Mouse (Mus musculus) liver, embryonic 12.5 days (tissue): Measurements from ENCODE around the gene Zfp786. TPM values are rescaled to one million over a fixed set of nuclear protein-coding genes. Genes with fewer than 3 reads are reported as not detected.
A peak's percentile ranks its signal among the peaks of the same experiment; 100 is the strongest.

Source experiments
- ATAC-seq: fragments of 200-750 bp; cut with Nextera tagmentation; 2 replicates; pipeline ENCODE4 v1.8.0; 2017; ENCODE audit warnings: moderate number of reproducible peaks, mild to moderate bottlenecking, moderate library complexity
- H3K27ac ChIP-seq: fragments of 300-500 bp; sonication (generic); 2 replicates; pipeline ENCODE4 v1.5.1; 2016; ENCODE audit warnings: mild to moderate bottlenecking
- H3K27me3 ChIP-seq: fragments of 300-500 bp; sonication (generic); replicated peaks from 2 replicates; pipeline ENCODE4 v1.6.1; 2016; ENCODE audit warnings: mild to moderate bottlenecking, moderate library complexity
- H3K36me3 ChIP-seq: fragments of 300-500 bp; sonication (generic); 2 replicates; pipeline ENCODE4 v1.6.1; 2016; ENCODE audit warnings: mild to moderate bottlenecking, moderate library complexity
- H3K4me1 ChIP-seq: fragments of 300-500 bp; sonication (generic); 2 replicates; pipeline ENCODE4 v1.6.1; 2016
- H3K4me2 ChIP-seq: fragments of 300-500 bp; sonication (generic); 2 replicates; pipeline ENCODE4 v1.6.1; 2016; ENCODE audit warnings: mild to moderate bottlenecking, moderate library complexity
- H3K4me3 ChIP-seq: fragments of 300-500 bp; sonication (generic); 2 replicates; pipeline ENCODE4 v1.5.1; 2016; ENCODE audit warnings: mild to moderate bottlenecking, moderate library complexity
- H3K9ac ChIP-seq: fragments of 300-500 bp; sonication (generic); 2 replicates; pipeline ENCODE4 v1.6.1; 2016; ENCODE audit warnings: mild to moderate bottlenecking, moderate library complexity
- H3K9me3 ChIP-seq: fragments of 300-500 bp; sonication (generic); replicated peaks from 2 replicates; pipeline ENCODE4 v1.6.1; 2016; ENCODE audit warnings: mild to moderate bottlenecking, moderate library complexity
- WGBS: fragments of 180-500 bp; shearing (Covaris S2); methylation state at CpG from one replicate; pipeline ENCODE4 v1.1.7; 2016; ENCODE audit not compliant: insufficient replicate concordance; 5-methylcytosine and 5-hydroxymethylcytosine counted together
- polyA plus RNA-seq: library from polyadenylated mRNA; unstranded; fragments of >200 nt; fragmentation: Nextera tagmentation; extraction: Ambion mirVana; gene quantifications from 2 replicates; pipeline ENCODE4 v1.2.1, GENCODE M21; 2016

Gene Zfp786
- polyA plus RNA-seq, 1 experiment from 2014 or later = 1.0 TPM

GRCm38 (mm10) chr6:47819626-47820325 lies 10.9 kb downstream of the Zfp786 start:
- 0 out of 2 replicates have a peak, but pooled peaks cover 1% of the 10 kb centered on the region for H3K4me1 ChIP-seq
- H3K4me3 ChIP-seq = no peak overlapping the region
- no peaks in the 10 kb centered on the region for H3K9me3 ChIP-seq
- peaks cover 15% of the 10 kb centered on the region; the same call in 1 of the 2 replicates for H3K36me3 ChIP-seq
- WGBS = 84% methylated on average over 23 of the region's 23 CpGs
- no peak for ATAC-seq
- H3K27me3 ChIP-seq = no peaks in the 10 kb centered on the region
- H3K4me2 ChIP-seq = no peak overlapping the region
- H3K27ac ChIP-seq = no peak overlapping the region
- H3K9ac ChIP-seq = no peak overlapping the region

- WGBS = 74% methylated on average over 8 of the region's 8 CpGs
- H3K4me1 ChIP-seq = peaks cover 12% of the 10 kb centered on the region
- no peaks in the 10 kb centered on the region for H3K27me3 ChIP-seq
- H3K36me3 ChIP-seq = peaks cover 15% of the 10 kb centered on the region; the same call in 1 of the 2 replicates
- no peak overlapping the region for H3K27ac ChIP-seq
- no peak overlapping the region for H3K4me2 ChIP-seq
- no peak overlapping the region for H3K9ac ChIP-seq
- H3K9me3 ChIP-seq = no peaks in the 10 kb centered on the region
- H3K4me3 ChIP-seq = no peak overlapping the region
- ATAC-seq = no peak
Measured at GRCm38 (mm10) chr6:47818721-47819120, 11.9 kb downstream of the Zfp786 start.

- Histone ChIP-seq H3K36me3 (peaks cover 11% of the 10 kb centered on the region; the same call in 1 of the 2 replicates), H3K27ac (no peak overlapping the region), H3K9me3 (no peaks in the 10 kb centered on the region), H3K27me3 (no peaks in the 10 kb centered on the region), H3K4me1 (peaks cover 24% of the 10 kb centered on the region), H3K9ac (no peak overlapping the region), H3K4me2 (no peak overlapping the region), H3K4me3 (no peak overlapping the region)
- ATAC-seq = no peak
- WGBS = 95% methylated on average over 1 of the region's 1 CpGs
Measured at GRCm38 (mm10) chr6:47816151-47816550, 14.5 kb downstream of the Zfp786 start.

GRCm38 (mm10) chr6:47813257-47813878 lies 17.3 kb downstream of the Zfp786 start, which contains the start of gene Pdia4:
Pdia4 (minus strand) TSS chr6:47813430.
- WGBS = under 1% methylated on average over 44 of the region's 44 CpGs
- H3K27ac ChIP-seq = peak within 1 kb of the TSS; percentile 96
- peak within 1 kb of the TSS; percentile 78 for H3K4me3 ChIP-seq
- H3K9me3 ChIP-seq = no peaks in the 10 kb centered on the region
- peaks cover 45% of the 10 kb centered on the region for H3K4me1 ChIP-seq
- no peaks in the 10 kb centered on the region for H3K27me3 ChIP-seq
- H3K9ac ChIP-seq = peak within 1 kb of the TSS; percentile 82
- peaks cover 8% of the 10 kb centered on the region; the same call in 1 of the 2 replicates for H3K36me3 ChIP-seq
- H3K4me2 ChIP-seq = peak within 1 kb of the TSS; percentile 84
- ATAC-seq = peak; percentile 96

GRCm38 (mm10) chr6:47812271-47812915 lies 18.3 kb downstream of the Zfp786 start:
- Histone ChIP-seq H3K4me1 (peaks cover 45% of the 10 kb centered on the region), H3K9me3 (no peaks in the 10 kb centered on the region), H3K36me3 (peaks cover 11% of the 10 kb centered on the region), H3K27me3 (no peaks in the 10 kb centered on the region), H3K9ac (peak overlapping the region; percentile 82), H3K4me2 (peak overlapping the region; percentile 84), H3K27ac (peak overlapping the region; percentile 96), H3K4me3 (peak overlapping the region; percentile 78)
- WGBS = under 1% methylated on average over 17 of the region's 17 CpGs
- no peak for ATAC-seq

- Histone ChIP-seq H3K27me3 (no peaks in the 10 kb centered on the region), H3K9me3 (no peaks in the 10 kb centered on the region), H3K27ac (peak overlapping the region; percentile 96; the same call in 1 of the 2 replicates), H3K4me2 (peak overlapping the region; percentile 84), H3K36me3 (peaks cover 19% of the 10 kb centered on the region), H3K9ac (peak overlapping the region; percentile 82), H3K4me3 (peak overlapping the region; percentile 78), H3K4me1 (peaks cover 45% of the 10 kb centered on the region)
- 70% methylated on average over 5 of the region's 5 CpGs for WGBS
- no peak for ATAC-seq
Measured at GRCm38 (mm10) chr6:47811324-47811723, 19.3 kb downstream of the Zfp786 start.

- peaks cover 31% of the 10 kb centered on the region for H3K36me3 ChIP-seq
- no peak overlapping the region; the same call in 1 of the 2 replicates for H3K4me2 ChIP-seq
- H3K27me3 ChIP-seq = no peaks in the 10 kb centered on the region
- ATAC-seq = no peak
- H3K9ac ChIP-seq = no peak overlapping the region
- peaks cover 45% of the 10 kb centered on the region for H3K4me1 ChIP-seq
- H3K27ac ChIP-seq = no peak overlapping the region
- H3K4me3 ChIP-seq = no peak overlapping the region
- WGBS = 73% methylated on average over 2 of the region's 2 CpGs
- H3K9me3 ChIP-seq = no peaks in the 10 kb centered on the region
Measured at GRCm38 (mm10) chr6:47810181-47810580, 20.5 kb downstream of the Zfp786 start.

GRCm38 (mm10) chr6:47809053-47809452 lies 21.6 kb downstream of the Zfp786 start:
- no peaks in the 10 kb centered on the region for H3K9me3 ChIP-seq
- peaks cover 42% of the 10 kb centered on the region for H3K36me3 ChIP-seq
- 71% methylated on average over 4 of the region's 4 CpGs for WGBS
- no peak overlapping the region for H3K9ac ChIP-seq
- H3K4me1 ChIP-seq = peaks cover 37% of the 10 kb centered on the region
- no peak overlapping the region for H3K27ac ChIP-seq
- ATAC-seq = no peak
- H3K4me3 ChIP-seq = no peak overlapping the region
- H3K27me3 ChIP-seq = no peaks in the 10 kb centered on the region
- H3K4me2 ChIP-seq = no peak overlapping the region

GRCm38 (mm10) chr6:47808545-47808944 lies 22.1 kb downstream of the Zfp786 start:
- Histone ChIP-seq H3K9me3 (no peaks in the 10 kb centered on the region), H3K4me3 (no peak overlapping the region), H3K4me2 (no peak overlapping the region), H3K27me3 (no peaks in the 10 kb centered on the region), H3K36me3 (peaks cover 47% of the 10 kb centered on the region), H3K27ac (no peak overlapping the region), H3K9ac (no peak overlapping the region), H3K4me1 (peaks cover 32% of the 10 kb centered on the region)
- ATAC-seq = no peak
- 80% methylated on average over 5 of the region's 5 CpGs for WGBS

- Histone ChIP-seq H3K27ac (no peak overlapping the region), H3K4me1 (peaks cover 32% of the 10 kb centered on the region), H3K9me3 (no peaks in the 10 kb centered on the region), H3K27me3 (no peaks in the 10 kb centered on the region), H3K9ac (no peak overlapping the region), H3K36me3 (peaks cover 58% of the 10 kb centered on the region), H3K4me3 (no peak overlapping the region), H3K4me2 (no peak overlapping the region)
- no peak for ATAC-seq
- 79% methylated on average over 2 of the region's 2 CpGs for WGBS
Measured at GRCm38 (mm10) chr6:47807419-47807818, 23.2 kb downstream of the Zfp786 start.

- Histone ChIP-seq H3K9me3 (no peaks in the 10 kb centered on the region), H3K9ac (no peak overlapping the region), H3K27me3 (no peaks in the 10 kb centered on the region), H3K27ac (no peak overlapping the region), H3K4me2 (no peak overlapping the region), H3K4me1 (peaks cover 16% of the 10 kb centered on the region), H3K4me3 (no peak overlapping the region), H3K36me3 (peaks cover 77% of the 10 kb centered on the region)
- ATAC-seq = no peak
- 76% methylated on average over 2 of the region's 2 CpGs for WGBS
Measured at GRCm38 (mm10) chr6:47805520-47805919, 25.1 kb downstream of the Zfp786 start.

- WGBS = 47% methylated on average over 6 of the region's 6 CpGs
Measured at GRCm38 (mm10) chr6:47799079-47799478, 31.6 kb downstream of the Zfp786 start.

More at GRCm38 (mm10) chr6:47799079-47799478, 31.6 kb downstream of the Zfp786 start:
- no peaks in the 10 kb centered on the region for H3K27me3 ChIP-seq
- H3K9ac ChIP-seq = no peak overlapping the region
- no peak overlapping the region for H3K4me2 ChIP-seq
- H3K9me3 ChIP-seq = no peaks in the 10 kb centered on the region
- no peak overlapping the region for H3K4me3 ChIP-seq
- ATAC-seq = peak; percentile 35; the same call in 1 of the 2 replicates
- no peaks in the 10 kb centered on the region for H3K4me1 ChIP-seq
- no peak overlapping the region for H3K27ac ChIP-seq
- peaks cover 94% of the 10 kb centered on the region for H3K36me3 ChIP-seq
